Mouse (Mus musculus): ENCODE measurements around the gene Gm21988.

Gm21988 gene

GRCm38 (mm10) chr11:70215301-70215700, 24.3 kb downstream of the Gm21988 start:
- DNase-seq: no peak

GRCm38 (mm10) chr11:70214856-70215209, 24.8 kb downstream of the Gm21988 start:
- no peak for DNase-seq

- DNase-seq: no peak
Measured at GRCm38 (mm10) chr11:70214191-70214855, 25.3 kb downstream of the Gm21988 start.

- DNase-seq: peak; percentile 64
Measured at GRCm38 (mm10) chr11:70213736-70214135, 25.9 kb downstream of the Gm21988 start.

- no peak for DNase-seq
Measured at GRCm38 (mm10) chr11:70212896-70213295, 26.7 kb downstream of the Gm21988 start.

- no peak for DNase-seq
Measured at GRCm38 (mm10) chr11:70212423-70212822, 27.2 kb downstream of the Gm21988 start, which contains the start of gene Slc16a11. Gene Slc16a11 (plus strand): TSS chr11:70212752.

- no peak for DNase-seq
Measured at GRCm38 (mm10) chr11:70211972-70212371, 27.7 kb downstream of the Gm21988 start.

GRCm38 (mm10) chr11:70210681-70211080, 28.9 kb downstream of the Gm21988 start:
- DNase-seq: no peak

GRCm38 (mm10) chr11:70208778-70209388, 30.7 kb downstream of the Gm21988 start:
- no peak for DNase-seq

GRCm38 (mm10) chr11:70207283-70207682, 32.3 kb downstream of the Gm21988 start:
- DNase-seq: no peak

- no peak for DNase-seq
Measured at GRCm38 (mm10) chr11:70206801-70207200, 32.8 kb downstream of the Gm21988 start.

- DNase-seq: peak; percentile 88
Measured at GRCm38 (mm10) chr11:70201691-70202090, 37.9 kb downstream of the Gm21988 start.

GRCm38 (mm10) chr11:70200036-70200608, 39.5 kb downstream of the Gm21988 start:
- no peak for DNase-seq

GRCm38 (mm10) chr11:70199107-70199506, 40.5 kb downstream of the Gm21988 start:
- DNase-seq: no peak

- DNase-seq: no peak
Measured at GRCm38 (mm10) chr11:70198332-70198731, 41.3 kb downstream of the Gm21988 start.

- no peak for DNase-seq
Measured at GRCm38 (mm10) chr11:70193354-70194285, 46.0 kb downstream of the Gm21988 start.

- DNase-seq: no peak
Measured at GRCm38 (mm10) chr11:70192157-70192556, 47.5 kb downstream of the Gm21988 start.

- DNase-seq: no peak
Measured at GRCm38 (mm10) chr11:70191188-70191587, 48.4 kb downstream of the Gm21988 start.

- DNase-seq: no peak
Measured at GRCm38 (mm10) chr11:70189319-70190134, 50.1 kb downstream of the Gm21988 start.
